Mouse (Mus musculus) CD4-positive, CD25-positive, alpha-beta regulatory T cell (primary cell): Measurements from ENCODE around the gene Fam8a1. TPM values are rescaled to one million over a fixed set of nuclear protein-coding genes. Genes with fewer than 3 reads are reported as not detected.

Experiments
- polyA plus RNA-seq: library from polyadenylated mRNA; unstranded; fragments of 100-300 nt; shearing (Covaris generic); gene quantifications from one replicate; pipeline ENCODE4 v1.2.1, GENCODE M21; 2017

The Fam8a1 gene
- 28.5 TPM for polyA plus RNA-seq

GRCm38 (mm10) chr13:46669048-46669619 lies at the start of gene Fam8a1:
Fam8a1 (plus strand) TSS chr13:46669522.

Other genes starting within 250 kb of the Fam8a1 start
- 0.81 TPM for gene Cap2, start 167.7 kb upstream of the Fam8a1 start, polyA plus RNA-seq
- gene Nup153, start 58.4 kb downstream of the Fam8a1 start, polyA plus RNA-seq, result 141 TPM